Mouse (Mus musculus) small intestine, adult 2 months (tissue): ENCODE data around the gene Ly6c1. TPM values are rescaled to one million over a fixed set of nuclear protein-coding genes. Genes with fewer than 3 reads are reported as not detected.
A peak's percentile ranks its signal among the peaks of the same experiment; 100 is the strongest.
"Not testable (repeated sequence)": the region's sequence is repeated elsewhere in the genome, so short reads cannot be mapped to it uniquely, and the experiment has no call there.

Experiments used
- H3K27ac ChIP-seq: fragments of 200-500 bp; 2 replicates; pipeline ENCODE4 v1.5.1; 2012; ENCODE audit warnings: low read depth, low read length, control low read depth, inconsistent platforms; ENCODE audit not compliant: insufficient read depth
- H3K27me3 ChIP-seq: fragments of 200-500 bp; 2 replicates; pipeline ENCODE4 v1.6.1; 2012; ENCODE audit warnings: mild to moderate bottlenecking, moderate library complexity, low read length, inconsistent platforms; ENCODE audit not compliant: control insufficient read depth, insufficient read depth
- H3K36me3 ChIP-seq: fragments of 200-500 bp; 2 replicates; pipeline ENCODE4 v1.6.1; 2012; ENCODE audit warnings: mild to moderate bottlenecking, low read length, control low read depth, inconsistent platforms; ENCODE audit not compliant: control insufficient read depth, insufficient read depth
- H3K4me1 ChIP-seq: fragments of 200-500 bp; 2 replicates; pipeline ENCODE4 v1.6.1; 2012; ENCODE audit warnings: low read length, inconsistent platforms, mixed read lengths; ENCODE audit not compliant: control insufficient read depth, insufficient read depth, insufficient read length
- H3K4me3 ChIP-seq: fragments of 200-500 bp; 2 replicates; pipeline ENCODE4 v1.5.1; 2012; ENCODE audit warnings: low read depth, mild to moderate bottlenecking, control low read depth, inconsistent platforms, low read length, moderate library complexity
- CTCF ChIP-seq: fragments of 200-500 bp; IDR thresholded peaks from 2 replicates; pipeline ENCODE4 v1.5.1; 2012; ENCODE audit warnings: low read depth, mild to moderate bottlenecking, control low read depth, inconsistent platforms, low read length, moderate library complexity, mixed read lengths; ENCODE audit not compliant: insufficient replicate concordance, insufficient read length; ENCODE audit errors: extremely low read depth
- POLR2A ChIP-seq: fragments of 200-500 bp; IDR thresholded peaks from 2 replicates; pipeline ENCODE4 v1.6.1; 2012; ENCODE audit warnings: low read depth, mild to moderate bottlenecking, control low read depth, inconsistent platforms, low read length, moderate library complexity
- WGBS: fragments of 180-500 bp; shearing (Covaris S2); methylation state at CpG from one replicate; pipeline ENCODE4 v1.1.7; 2018; 5-methylcytosine and 5-hydroxymethylcytosine counted together
- polyA plus RNA-seq: library from polyadenylated mRNA; depleted of rRNA; stranded (reverse); fragments of >200 nt; gene quantifications from 2 replicates; pipeline ENCODE4 v1.2.3, GENCODE M21; 2012; rRNA removed

The Ly6c1 gene
- 37.5 and 72.2 TPM in 2 replicates for polyA plus RNA-seq

DNA sequence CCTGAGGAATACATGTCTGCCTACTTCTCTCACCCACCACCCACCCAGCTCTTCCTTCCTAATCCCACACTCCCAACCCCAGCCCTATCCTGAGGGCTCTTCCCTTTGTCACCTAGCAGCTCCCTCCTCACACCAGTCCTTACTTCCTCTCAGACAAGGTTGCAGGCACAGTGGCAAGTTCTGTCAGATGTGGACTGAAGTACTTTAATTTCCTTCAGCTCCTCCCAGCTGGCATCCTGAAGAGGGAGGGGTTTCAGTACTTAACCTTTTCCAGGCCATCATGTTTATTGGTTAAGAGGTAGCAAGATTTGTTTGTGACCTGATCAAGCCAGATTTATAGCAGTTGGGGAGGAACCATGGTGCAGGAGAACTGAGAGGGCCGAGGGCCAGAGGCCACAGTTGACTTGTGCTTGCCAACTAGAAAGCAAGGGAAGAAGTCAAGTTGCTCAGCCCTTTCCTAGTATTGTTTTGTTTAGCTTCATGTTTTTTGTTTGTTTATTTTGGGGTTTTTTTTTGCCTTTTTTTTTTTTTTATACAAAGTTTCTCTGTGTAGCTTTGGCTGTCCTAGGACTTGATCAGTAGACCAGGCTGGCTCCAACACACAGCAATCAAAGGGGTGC lies at the start of gene Ly6c1:
TSS of gene Ly6c1 (minus strand) at position 189 of the 620 bp plus-strand sequence.
- not testable (repeated sequence) for H3K36me3 ChIP-seq, H3K27me3 ChIP-seq, H3K4me1 ChIP-seq
- Histone ChIP-seq H3K4me3 (peak within 1 kb of the TSS; percentile 30), H3K27ac (peak within 1 kb of the TSS; percentile 41; the same call in 1 of the 2 replicates)
- WGBS: 42% methylated on average over 1 of the region's 1 CpGs

DNA sequence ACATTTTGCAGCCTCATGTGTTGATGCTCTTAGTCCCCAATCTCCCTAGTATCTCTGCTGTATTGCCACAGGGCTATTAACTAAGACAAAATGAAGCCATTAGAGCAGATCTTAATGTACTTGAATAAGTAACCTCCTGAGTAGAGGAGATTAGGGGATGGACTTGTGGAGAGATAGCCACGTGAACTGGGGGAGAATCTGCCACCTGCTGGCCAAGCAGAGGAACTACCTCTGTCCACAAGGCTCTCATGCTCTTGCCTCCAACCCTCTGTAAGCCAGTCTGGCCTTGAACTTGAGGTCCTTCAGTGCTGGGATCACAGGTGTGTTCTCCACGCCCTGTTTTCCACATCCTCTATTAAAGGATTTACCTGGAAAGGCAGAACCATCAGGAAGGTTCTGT lies 39.4 kb upstream of the Ly6c1 start:
- 4% methylated on average over 2 of the region's 2 CpGs for WGBS

DNA sequence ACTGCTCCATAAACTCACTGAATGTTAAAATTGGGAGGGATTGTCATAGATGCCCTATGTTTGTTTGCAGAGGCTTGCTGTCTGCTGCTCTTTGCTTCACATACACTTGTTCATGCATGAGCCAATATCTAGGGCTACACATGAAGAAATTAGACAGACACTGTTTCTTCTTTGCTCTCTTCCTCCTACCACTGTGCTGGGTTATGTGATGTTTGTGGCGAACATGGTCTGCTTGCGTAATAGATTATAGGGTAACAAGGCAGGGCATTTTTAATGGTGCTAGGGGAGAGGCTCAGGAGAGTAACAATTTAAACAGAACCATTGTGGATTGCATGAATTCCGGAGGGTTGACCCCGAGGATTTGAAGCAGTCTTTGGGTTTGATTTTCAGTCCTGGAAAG lies 21.3 kb upstream of the Ly6c1 start:
- no peaks in the 10 kb centered on the region for H3K36me3 ChIP-seq
- H3K27me3 ChIP-seq: no peaks in the 10 kb centered on the region
- H3K4me3 ChIP-seq: no peak overlapping the region
- no peak for TF ChIP-seq POLR2A
- no peak for TF ChIP-seq CTCF
- WGBS: 64% methylated on average over 4 of the region's 4 CpGs
- H3K4me1 ChIP-seq: no peaks in the 10 kb centered on the region
- H3K27ac ChIP-seq: no peak overlapping the region

More for the DNA sequence above, 39.4 kb upstream of the Ly6c1 start:
- not testable (repeated sequence) for H3K4me3 ChIP-seq, H3K27me3 ChIP-seq, H3K36me3 ChIP-seq, H3K27ac ChIP-seq, H3K4me1 ChIP-seq
- TF ChIP-seq CTCF: peak; percentile 16; the same call in 1 of the 2 replicates

DNA sequence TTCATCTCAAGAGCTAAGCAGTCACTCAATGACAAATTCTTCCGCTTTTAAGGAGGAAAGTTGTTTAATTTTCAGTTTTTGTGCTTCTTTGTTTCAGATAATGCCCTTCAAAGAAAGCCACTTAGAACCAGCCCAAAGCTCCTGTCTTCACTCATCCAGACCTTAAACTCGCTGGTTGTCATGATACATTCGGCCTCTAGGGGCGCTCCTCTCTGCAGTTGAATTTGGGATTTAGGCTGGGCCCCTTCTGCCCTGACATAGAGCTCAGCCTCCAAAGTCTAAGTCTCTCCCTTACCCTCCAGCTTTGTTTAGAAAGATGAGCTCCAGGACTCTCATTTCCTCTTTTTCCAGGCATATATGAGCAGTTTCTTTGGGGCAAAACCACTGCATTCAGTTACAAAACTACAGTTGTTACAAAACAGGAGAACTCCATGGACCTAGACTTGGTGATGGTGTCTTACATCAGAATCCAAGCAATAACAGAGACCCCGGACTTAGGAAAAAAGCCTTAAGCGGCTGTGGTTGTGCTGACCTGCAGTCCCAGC lies 13.5 kb upstream of the Ly6c1 start:
- not testable (repeated sequence) for H3K4me1 ChIP-seq, H3K27me3 ChIP-seq, H3K36me3 ChIP-seq, H3K27ac ChIP-seq, H3K4me3 ChIP-seq
- peak; percentile 63; the same call in 1 of the 2 replicates for TF ChIP-seq CTCF
- WGBS: 36% methylated on average over 6 of the region's 6 CpGs

DNA sequence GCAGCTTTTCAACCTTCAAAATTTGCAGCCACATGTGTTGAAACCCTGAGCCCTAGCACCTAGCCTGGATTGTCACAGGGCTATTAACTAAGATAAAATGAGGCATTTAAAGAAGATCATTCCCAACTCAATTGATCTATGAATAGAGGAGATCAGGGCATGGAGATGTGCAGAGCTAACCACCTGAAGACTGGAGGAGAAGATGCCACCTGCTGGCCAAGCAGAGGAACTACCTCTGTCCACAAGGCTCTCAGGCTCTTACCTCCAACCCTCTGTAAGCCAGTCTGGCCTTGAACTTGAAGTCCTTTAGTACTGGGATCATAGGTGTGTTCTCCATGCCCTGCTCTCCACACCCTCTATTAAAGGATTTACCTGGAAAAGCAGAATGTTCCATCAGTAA lies 11.9 kb upstream of the Ly6c1 start:
- TF ChIP-seq POLR2A: no peak
- peak; percentile 64; the same call in 1 of the 2 replicates for TF ChIP-seq CTCF
- Histone ChIP-seq H3K27me3 (no peaks in the 10 kb centered on the region), H3K27ac (no peak overlapping the region), H3K36me3 (no peaks in the 10 kb centered on the region), H3K4me1 (no peaks in the 10 kb centered on the region), H3K4me3 (no peak overlapping the region)

DNA sequence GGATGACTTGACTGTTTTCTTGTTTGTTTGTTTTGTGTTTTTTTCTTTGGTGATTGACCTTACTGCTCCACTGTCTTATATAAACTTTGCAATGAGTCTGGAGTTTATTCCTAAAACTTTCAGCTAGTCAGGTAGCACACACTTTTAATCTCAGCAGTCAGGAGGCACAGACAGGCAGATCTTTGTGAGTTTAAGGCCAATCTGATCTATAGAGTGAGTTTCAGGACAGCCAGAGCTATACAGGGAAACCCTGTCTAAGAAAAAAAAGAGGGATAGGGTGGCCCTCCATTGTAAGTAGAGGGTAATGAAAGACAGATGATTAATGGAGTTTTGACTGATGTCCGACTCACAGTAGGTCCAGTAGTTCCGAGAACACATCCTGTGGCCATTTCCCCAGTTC lies 7.4 kb upstream of the Ly6c1 start:
- Histone ChIP-seq H3K27ac (no peak overlapping the region), H3K27me3 (no peaks in the 10 kb centered on the region), H3K4me1 (no peaks in the 10 kb centered on the region), H3K36me3 (no peaks in the 10 kb centered on the region), H3K4me3 (no peak overlapping the region)
- no peak for TF ChIP-seq POLR2A
- TF ChIP-seq CTCF: no peak
- 85% methylated on average over 2 of the region's 2 CpGs for WGBS

DNA sequence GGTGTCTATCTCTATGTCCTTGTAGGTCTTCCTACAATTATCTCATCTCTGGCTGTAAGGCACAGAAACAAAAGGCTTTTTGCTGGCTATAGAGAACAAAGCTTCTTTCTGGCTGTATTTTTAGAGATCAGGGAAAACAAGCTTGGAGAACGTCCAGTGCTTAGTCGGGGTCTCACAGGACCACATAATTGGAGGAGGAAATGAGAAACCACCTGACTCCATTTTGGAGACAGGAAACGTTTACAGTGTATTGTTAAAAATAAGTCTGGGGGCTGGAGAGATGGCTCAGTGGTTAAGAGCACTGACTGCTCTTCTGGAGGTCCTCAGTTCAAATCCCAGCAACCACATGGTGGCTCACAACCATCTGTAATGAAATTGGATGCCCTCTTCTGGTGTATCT lies 6.8 kb upstream of the Ly6c1 start:
- H3K36me3 ChIP-seq, H3K27ac ChIP-seq, H3K27me3 ChIP-seq, H3K4me3 ChIP-seq, H3K4me1 ChIP-seq: not testable (repeated sequence)
- WGBS: 57% methylated on average over 3 of the region's 3 CpGs

DNA sequence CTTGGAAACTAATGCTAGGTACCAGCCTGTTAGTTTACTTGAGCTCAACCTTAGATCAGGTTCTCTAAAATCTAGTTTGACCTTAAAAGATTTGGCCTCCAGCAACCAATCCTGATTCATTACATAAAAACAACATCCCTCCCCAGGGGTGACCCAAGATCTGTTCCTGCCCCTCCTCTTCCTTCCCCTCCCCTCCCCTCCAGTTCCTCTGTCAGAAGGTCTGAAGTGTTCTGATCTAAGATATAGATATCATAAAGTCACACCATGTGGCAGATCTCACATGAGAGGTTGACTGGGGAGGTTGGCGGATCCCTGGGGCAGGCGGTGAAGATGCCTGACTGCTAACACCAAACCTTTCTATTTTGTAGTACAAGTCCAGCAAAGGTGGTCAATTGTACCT lies 3.8 kb upstream of the Ly6c1 start:
- not testable (repeated sequence) for H3K4me1 ChIP-seq, H3K36me3 ChIP-seq, H3K27ac ChIP-seq, H3K4me3 ChIP-seq, H3K27me3 ChIP-seq
- WGBS: 85% methylated on average over 2 of the region's 2 CpGs

DNA sequence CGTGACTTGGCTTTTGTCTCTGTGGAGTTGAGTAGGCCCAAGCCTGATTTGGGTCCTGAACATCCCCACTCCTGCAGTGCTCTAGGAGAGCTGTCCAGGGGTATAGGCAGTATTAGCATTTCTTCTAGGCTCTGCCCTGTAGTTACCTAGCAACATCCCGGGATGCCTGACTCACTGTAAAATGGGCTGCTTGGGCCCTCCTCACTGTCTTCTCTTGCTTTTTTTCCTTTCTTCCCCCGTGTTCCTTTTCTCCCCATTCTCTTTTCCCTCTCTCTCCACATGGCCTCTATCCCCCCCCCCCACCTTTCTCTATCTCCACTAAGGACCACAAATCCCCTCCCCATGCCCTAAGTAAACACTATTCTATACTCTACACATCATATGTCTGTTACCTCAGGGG lies 2.5 kb upstream of the Ly6c1 start:
- not testable (repeated sequence) for H3K27ac ChIP-seq, H3K27me3 ChIP-seq, H3K36me3 ChIP-seq, H3K4me1 ChIP-seq, H3K4me3 ChIP-seq
- 54% methylated on average over 3 of the region's 3 CpGs for WGBS

DNA sequence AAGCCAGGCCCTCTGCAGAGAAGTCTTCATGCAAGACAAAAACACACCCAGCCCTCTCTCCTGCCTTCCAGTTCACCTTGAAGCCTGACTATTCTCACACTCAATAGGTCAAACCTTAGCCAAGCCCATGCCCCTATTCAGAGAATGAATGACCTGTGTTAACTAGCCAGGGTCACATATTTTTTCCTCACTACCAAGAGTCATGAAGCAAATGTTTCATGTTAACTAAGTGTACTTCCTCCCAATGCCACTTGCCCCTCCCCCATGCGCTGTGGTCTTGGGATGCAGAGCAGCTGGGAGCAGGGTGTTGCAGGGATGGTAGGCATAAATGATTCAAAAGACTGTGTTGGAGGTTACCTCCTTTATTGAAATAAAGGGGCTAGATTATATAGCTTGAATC lies 2.0 kb upstream of the Ly6c1 start:
- not testable (repeated sequence) for H3K4me1 ChIP-seq, H3K4me3 ChIP-seq, H3K36me3 ChIP-seq, H3K27me3 ChIP-seq, H3K27ac ChIP-seq
- 96% methylated on average over 1 of the region's 1 CpGs for WGBS

DNA sequence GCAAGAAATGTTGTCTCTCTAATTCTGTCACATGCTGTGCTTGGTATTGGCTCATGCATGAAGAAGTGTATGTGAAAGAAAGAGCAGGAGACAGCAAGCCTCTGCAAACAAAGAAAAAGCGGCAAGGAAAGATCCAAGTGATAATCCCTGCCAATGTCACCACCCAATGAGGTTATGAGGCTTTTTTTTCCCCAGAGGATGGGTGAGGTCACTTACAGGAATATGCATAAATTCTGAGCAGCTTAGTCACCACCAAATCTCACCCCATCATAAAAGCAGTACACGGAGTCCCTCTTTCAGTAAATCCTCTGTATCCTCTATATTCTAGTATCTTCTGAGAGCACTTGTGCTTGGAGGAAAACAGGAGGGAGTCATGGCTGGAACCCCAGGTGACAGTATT lies 1.2 kb upstream of the Ly6c1 start:
- H3K4me1 ChIP-seq, H3K27ac ChIP-seq, H3K36me3 ChIP-seq, H3K27me3 ChIP-seq, H3K4me3 ChIP-seq: not testable (repeated sequence)
- WGBS: 42% methylated on average over 2 of the region's 2 CpGs
